Mouse (Mus musculus): ENCODE measurements around the gene Ehd3.

- TF ChIP-seq CTCF (IDR thresholded peaks at IDR 0.05; ENCODE audit: low read depth, low read length) (no peak), POLR2A (IDR thresholded peaks at IDR 0.05; ENCODE audit: extremely low read depth, insufficient read depth, low read length) (no peak)
Observed at GRCm38 (mm10) chr17:73842963-73843362, 39.0 kb downstream of the Ehd3 start.

Measured in liver, adult 2 months (tissue).